Mouse (Mus musculus) C2C12 (cell line): Measurements from ENCODE around the gene Gm20388.

ENCODE experiments used
- CTCF ChIP-seq: IDR thresholded peaks from one replicate; pipeline ENCODE4 v1.5.1; 2011; ENCODE audit not compliant: control insufficient read depth, insufficient read depth, insufficient read length
- MYOG ChIP-seq: IDR thresholded peaks from one replicate; pipeline ENCODE4 v1.6.1; 2011; ENCODE audit not compliant: control insufficient read depth, insufficient read length; ENCODE audit errors: extremely low read depth

GRCm38 (mm10) chr8:120152636-120153035 is 242.0 kb downstream of the Gm20388 start:
- TF ChIP-seq CTCF, result no peak
- no peak for TF ChIP-seq MYOG
